Mouse (Mus musculus) brain, embryonic 14.5 days (tissue): ENCODE measurements around the gene Ugt3a1.

Source experiments
- CTCF ChIP-seq: fragments of 200-500 bp; IDR thresholded peaks from 2 replicates; pipeline ENCODE4 v1.5.1; 2012; ENCODE audit warnings: inconsistent platforms, mild to moderate bottlenecking, moderate library complexity, borderline replicate concordance; ENCODE audit not compliant: insufficient read depth, insufficient read length; ENCODE audit errors: extremely low read depth
- POLR2A ChIP-seq: fragments of 200-500 bp; IDR thresholded peaks from 2 replicates; pipeline ENCODE4 v1.6.1; 2012; ENCODE audit warnings: mild to moderate bottlenecking, inconsistent platforms, borderline replicate concordance; ENCODE audit not compliant: poor library complexity, insufficient read depth, insufficient read length, severe bottlenecking; ENCODE audit errors: extremely low read depth

- no peak for TF ChIP-seq CTCF
- TF ChIP-seq POLR2A, result no peak
Measured at GRCm38 (mm10) chr15:9334596-9334995, 57.9 kb downstream of the Ugt3a1 start.
